Mouse (Mus musculus): ENCODE measurements at regions not wholly inside any gene's neighbourhood (a gene's known extent, or its start where the extent isn't known, plus 50 kb on each side); places are given as distances from the start of the nearest gene placed in this dataset.
"Not testable (repeated sequence)": the region's sequence is repeated elsewhere in the genome, so short reads cannot be mapped to it uniquely, and the experiment has no call there.

DNA sequence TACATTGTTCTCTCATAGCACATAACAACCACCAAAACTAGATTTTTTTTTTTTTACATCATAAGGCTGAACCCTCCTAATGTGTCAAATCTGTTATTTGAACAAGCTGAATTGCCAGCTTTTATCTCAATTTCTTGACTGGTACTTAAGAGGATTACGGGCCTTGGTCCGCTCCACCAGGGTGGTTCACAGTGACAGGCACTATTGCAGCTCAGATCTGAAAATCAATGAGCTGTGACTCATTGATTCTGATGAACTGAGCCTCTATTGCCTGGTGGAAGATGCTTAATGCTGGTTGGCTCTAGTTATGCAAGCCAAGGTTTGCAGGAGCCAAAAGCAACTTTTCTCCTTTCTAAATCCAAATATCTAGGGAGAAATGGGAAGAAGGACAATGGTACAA, 269.2 kb upstream of the Ednrb start:
- Histone ChIP-seq H3K4me2 (ENCODE audit: low read depth) (no peak overlapping the region), H3K4me1 (replicated peaks; ENCODE audit: control insufficient read depth in 2 of 2, insufficient read depth in 2 of 2, low read length in 1 of 2) (no peaks in the 10 kb centered on the region), H3K9ac (replicated peaks) (no peak overlapping the region), H3K4me3 (ENCODE audit: insufficient read depth in 1 of 2, low read depth in 2 of 2, low read length in 2 of 2) (no peak overlapping the region), H3K27me3 (ENCODE audit: control insufficient read depth, insufficient read depth, low read length) (no peaks in the 10 kb centered on the region), H3K9me3 (ENCODE audit: control insufficient read depth, low read length) (no peaks in the 10 kb centered on the region), H3K27ac (no peak overlapping the region), H3K36me3 (replicated peaks; ENCODE audit: control insufficient read depth, insufficient read depth, low read depth) (no peaks in the 10 kb centered on the region)
- ATAC-seq (ENCODE audit: insufficient read depth) (no peak), DNase-seq (ENCODE audit: low read depth in 3 of 3, low spot score in 3 of 3) (no peak)
- 55% methylated on average over 2 of the region's 2 CpGs for WGBS (ENCODE audit: insufficient replicate concordance)
- TF ChIP-seq CTCF (IDR thresholded peaks at IDR 0.05; ENCODE audit: low read depth): no peak
- no peak for TF ChIP-seq EP300 (IDR thresholded peaks at IDR 0.05; ENCODE audit: low read depth)

DNA sequence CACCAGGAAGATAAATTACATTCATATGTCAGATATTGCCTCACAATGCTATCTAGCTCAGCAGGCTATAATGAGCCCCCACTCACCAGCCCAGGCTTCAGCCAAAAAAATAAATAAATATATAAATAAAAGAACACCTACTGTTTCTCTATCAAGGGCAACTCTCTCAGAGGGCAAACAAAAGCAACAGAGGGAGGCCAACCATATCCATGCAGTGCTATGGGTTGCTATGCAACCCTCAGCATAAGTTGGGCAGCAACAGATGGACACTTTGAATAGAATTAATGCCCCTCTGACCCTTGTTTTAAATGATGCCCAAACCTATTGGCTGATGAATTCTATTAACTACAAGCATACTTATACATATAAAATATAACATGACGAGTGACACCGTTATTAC, 242.2 kb upstream of the Ednrb start:
- no peak overlapping the region for H3K27ac ChIP-seq
- H3K4me1 ChIP-seq (replicated peaks; ENCODE audit: control insufficient read depth in 2 of 2, insufficient read depth in 2 of 2, low read length in 1 of 2): no peaks in the 10 kb centered on the region
- H3K9me3 ChIP-seq (ENCODE audit: control insufficient read depth, low read length): no peaks in the 10 kb centered on the region
- WGBS (ENCODE audit: insufficient replicate concordance): 74% methylated on average over 2 of the region's 2 CpGs
- H3K4me3 ChIP-seq (ENCODE audit: insufficient read depth in 1 of 2, low read depth in 2 of 2, low read length in 2 of 2): no peak overlapping the region
- ATAC-seq (ENCODE audit: insufficient read depth): no peak
- DNase-seq (ENCODE audit: low read depth in 3 of 3, low spot score in 3 of 3): no peak
- TF ChIP-seq CTCF (IDR thresholded peaks at IDR 0.05; ENCODE audit: low read depth): no peak
- no peak for TF ChIP-seq EP300 (IDR thresholded peaks at IDR 0.05; ENCODE audit: low read depth)
- H3K36me3 ChIP-seq (replicated peaks; ENCODE audit: control insufficient read depth, insufficient read depth, low read depth): no peaks in the 10 kb centered on the region
- H3K4me2 ChIP-seq (ENCODE audit: low read depth): no peak overlapping the region
- H3K27me3 ChIP-seq (ENCODE audit: control insufficient read depth, insufficient read depth, low read length): no peaks in the 10 kb centered on the region
- H3K9ac ChIP-seq (replicated peaks): no peak overlapping the region

DNA sequence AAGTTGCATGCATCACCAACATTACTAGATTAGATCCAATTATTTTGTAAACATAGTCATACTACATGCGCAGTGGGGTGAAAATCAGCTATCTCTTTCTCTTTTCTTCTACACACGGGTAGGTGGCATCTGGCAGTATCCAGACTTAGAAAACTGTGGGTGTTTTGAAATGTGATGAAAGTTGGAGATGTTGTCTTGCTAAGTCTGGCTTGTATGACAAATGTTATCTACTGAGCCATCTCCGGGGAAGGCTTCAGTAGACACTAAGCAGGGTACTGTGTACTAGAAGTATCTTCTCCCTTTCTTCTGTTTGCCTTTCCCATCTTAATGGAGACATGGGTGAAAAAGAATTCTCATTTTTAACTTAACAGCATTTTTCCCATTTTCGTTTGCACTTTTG, 220.0 kb upstream of the Ednrb start:
- not testable (repeated sequence) for H3K9ac ChIP-seq (replicated peaks); H3K27me3 ChIP-seq (ENCODE audit: control insufficient read depth, insufficient read depth, low read length); DNase-seq (ENCODE audit: low read depth in 3 of 3, low spot score in 3 of 3); ATAC-seq (ENCODE audit: insufficient read depth); H3K27ac ChIP-seq; H3K4me3 ChIP-seq (ENCODE audit: insufficient read depth in 1 of 2, low read depth in 2 of 2, low read length in 2 of 2); H3K4me1 ChIP-seq (replicated peaks; ENCODE audit: control insufficient read depth in 2 of 2, insufficient read depth in 2 of 2, low read length in 1 of 2); H3K36me3 ChIP-seq (replicated peaks; ENCODE audit: control insufficient read depth, insufficient read depth, low read depth); H3K4me2 ChIP-seq (ENCODE audit: low read depth); H3K9me3 ChIP-seq (ENCODE audit: control insufficient read depth, low read length)
- WGBS (ENCODE audit: insufficient replicate concordance): 29% methylated on average over 1 of the region's 4 CpGs

GRCm38 (mm10) chr14:104053697-104054096, 209.5 kb upstream of the Ednrb start:
- no peak overlapping the region for H3K4me2 ChIP-seq (ENCODE audit: low read depth)
- DNase-seq (ENCODE audit: low read depth in 3 of 3, low spot score in 3 of 3): no peak
- TF ChIP-seq EP300 (IDR thresholded peaks at IDR 0.05; ENCODE audit: low read depth) (no peak), CTCF (IDR thresholded peaks at IDR 0.05; ENCODE audit: low read depth) (no peak)
- no peak overlapping the region for H3K4me3 ChIP-seq (ENCODE audit: insufficient read depth in 1 of 2, low read depth in 2 of 2, low read length in 2 of 2)
- no peaks in the 10 kb centered on the region for H3K27me3 ChIP-seq (ENCODE audit: control insufficient read depth, insufficient read depth, low read length)
- no peaks in the 10 kb centered on the region for H3K36me3 ChIP-seq (replicated peaks; ENCODE audit: control insufficient read depth, insufficient read depth, low read depth)
- no peak for ATAC-seq (ENCODE audit: insufficient read depth)
- 68% methylated on average over 1 of the region's 1 CpGs for WGBS (ENCODE audit: insufficient replicate concordance)
- H3K9ac ChIP-seq (replicated peaks): no peak overlapping the region
- H3K27ac ChIP-seq: no peak overlapping the region
- no peaks in the 10 kb centered on the region for H3K4me1 ChIP-seq (replicated peaks; ENCODE audit: control insufficient read depth in 2 of 2, insufficient read depth in 2 of 2, low read length in 1 of 2)
- no peaks in the 10 kb centered on the region for H3K9me3 ChIP-seq (ENCODE audit: control insufficient read depth, low read length)

DNA sequence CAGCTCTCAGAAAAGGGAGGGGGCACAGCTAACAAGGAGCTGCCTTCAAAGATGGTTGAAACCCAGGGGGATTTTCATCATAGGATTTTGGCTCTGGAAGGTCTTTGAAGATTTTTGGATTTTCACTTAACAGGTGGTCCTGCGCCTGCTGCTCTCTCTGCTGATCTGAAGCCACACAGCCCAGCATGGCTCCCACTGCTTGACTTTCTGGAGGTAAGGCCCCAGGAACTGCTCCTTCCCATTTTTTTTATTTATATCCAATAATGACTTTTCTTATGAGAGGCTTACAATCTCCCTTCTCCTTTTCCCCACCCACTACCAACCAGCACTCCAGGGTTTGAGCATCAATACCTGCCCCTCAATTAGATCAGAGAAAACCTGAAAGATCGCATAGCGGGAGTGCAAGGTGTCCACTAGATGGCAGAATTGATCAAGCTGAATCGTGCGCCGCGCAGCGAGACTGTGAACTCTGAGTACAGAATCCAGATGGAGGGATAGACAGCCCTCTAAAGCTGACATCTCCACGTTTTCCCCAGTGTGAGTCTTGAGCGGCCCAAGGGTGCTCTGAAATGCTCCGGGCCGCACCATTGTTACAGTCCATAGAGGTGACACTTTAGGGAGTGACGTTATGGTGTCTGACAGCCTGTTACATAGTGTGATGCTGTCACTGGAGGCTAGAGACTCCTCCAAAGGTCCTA, 194.6 kb upstream of the Ednrb start:
- H3K4me2 ChIP-seq (ENCODE audit: low read depth): no peak overlapping the region
- no peak overlapping the region for H3K27ac ChIP-seq
- H3K9ac ChIP-seq (replicated peaks): no peak overlapping the region
- no peaks in the 10 kb centered on the region for H3K9me3 ChIP-seq (ENCODE audit: control insufficient read depth, low read length)
- 8% methylated on average over 13 of the region's 13 CpGs for WGBS (ENCODE audit: insufficient replicate concordance)
- no peaks in the 10 kb centered on the region for H3K36me3 ChIP-seq (replicated peaks; ENCODE audit: control insufficient read depth, insufficient read depth, low read depth)
- H3K4me3 ChIP-seq (ENCODE audit: insufficient read depth in 1 of 2, low read depth in 2 of 2, low read length in 2 of 2): no peak overlapping the region
- TF ChIP-seq EP300 (IDR thresholded peaks at IDR 0.05; ENCODE audit: low read depth): no peak
- peak; percentile 70 for TF ChIP-seq CTCF (IDR thresholded peaks at IDR 0.05; ENCODE audit: low read depth)
- no peak for ATAC-seq (ENCODE audit: insufficient read depth)
- no peaks in the 10 kb centered on the region for H3K27me3 ChIP-seq (ENCODE audit: control insufficient read depth, insufficient read depth, low read length)
- no peak for DNase-seq (ENCODE audit: low read depth in 3 of 3, low spot score in 3 of 3)
- H3K4me1 ChIP-seq (replicated peaks; ENCODE audit: control insufficient read depth in 2 of 2, insufficient read depth in 2 of 2, low read length in 1 of 2): no peaks in the 10 kb centered on the region
